Mouse (Mus musculus) midbrain, embryonic 14.5 days (tissue): Measurements from ENCODE around the gene Cysrt1. TPM values are rescaled to one million over a fixed set of nuclear protein-coding genes. Genes with fewer than 3 reads are reported as not detected.

ENCODE experiments used
- ATAC-seq: fragments of 200-750 bp; cut with Nextera tagmentation; 2 replicates; pipeline ENCODE4 v1.8.0; 2017; ENCODE audit warnings: moderate number of reproducible peaks, moderate library complexity; ENCODE audit not compliant: low FRiP score, low TSS enrichment
- DNase-seq: peaks from one replicate; pipeline ENCODE4 v3.0.0-alpha.2; 2015
- H3K27ac ChIP-seq: fragments of 300-500 bp; sonication (generic); replicated peaks from 2 replicates; pipeline ENCODE4 v1.5.1; 2014; ENCODE audit warnings: mild to moderate bottlenecking, low read depth, low read length, moderate library complexity
- H3K27me3 ChIP-seq: fragments of 300-500 bp; sonication (generic); 2 replicates; pipeline ENCODE4 v1.6.1; 2014; ENCODE audit warnings: low read length, control low read depth, mixed read lengths; ENCODE audit not compliant: control insufficient read depth, insufficient read depth
- H3K36me3 ChIP-seq: fragments of 300-500 bp; sonication (generic); 2 replicates; pipeline ENCODE4 v1.6.1; 2014; ENCODE audit warnings: low read length, control low read depth; ENCODE audit not compliant: control insufficient read depth, insufficient read depth
- H3K4me1 ChIP-seq: fragments of 300-500 bp; sonication (generic); 2 replicates; pipeline ENCODE4 v1.6.1; 2014; ENCODE audit warnings: mild to moderate bottlenecking, antibody characterized with exemption, low read length, control low read depth; ENCODE audit not compliant: control insufficient read depth, insufficient read depth
- H3K4me2 ChIP-seq: fragments of 300-500 bp; sonication (generic); 2 replicates; pipeline ENCODE4 v1.6.1; 2014; ENCODE audit warnings: mild to moderate bottlenecking, low read length, moderate library complexity
- H3K4me3 ChIP-seq: fragments of 300-500 bp; sonication (generic); replicated peaks from 2 replicates; pipeline ENCODE4 v1.5.1; 2014; ENCODE audit warnings: low read depth, low read length
- H3K9ac ChIP-seq: fragments of 300-500 bp; sonication (generic); replicated peaks from 2 replicates; pipeline ENCODE4 v1.6.1; 2014; ENCODE audit warnings: mild to moderate bottlenecking, low read length, moderate library complexity
- H3K9me3 ChIP-seq: fragments of 300-500 bp; sonication (generic); 2 replicates; pipeline ENCODE4 v1.6.1; 2016; ENCODE audit warnings: low read length, control low read depth, mixed read lengths; ENCODE audit not compliant: control insufficient read depth
- WGBS: fragments of 180-500 bp; shearing (Covaris S2); extraction: QIAGEN DNeasy Blood & Tissue Kit; methylation state at CpG from one replicate; pipeline ENCODE4 v1.1.7; 2014; 5-methylcytosine and 5-hydroxymethylcytosine counted together
- polyA plus RNA-seq: library from polyadenylated mRNA; unstranded; fragments of >200 nt; fragmentation: Nextera tagmentation; extraction: Ambion mirVana; gene quantifications from 2 replicates; pipeline ENCODE4 v1.2.1, GENCODE M21; 2014

Cysrt1 gene
- polyA plus RNA-seq, 1 experiment from 2014 or later: not detected

DNA sequence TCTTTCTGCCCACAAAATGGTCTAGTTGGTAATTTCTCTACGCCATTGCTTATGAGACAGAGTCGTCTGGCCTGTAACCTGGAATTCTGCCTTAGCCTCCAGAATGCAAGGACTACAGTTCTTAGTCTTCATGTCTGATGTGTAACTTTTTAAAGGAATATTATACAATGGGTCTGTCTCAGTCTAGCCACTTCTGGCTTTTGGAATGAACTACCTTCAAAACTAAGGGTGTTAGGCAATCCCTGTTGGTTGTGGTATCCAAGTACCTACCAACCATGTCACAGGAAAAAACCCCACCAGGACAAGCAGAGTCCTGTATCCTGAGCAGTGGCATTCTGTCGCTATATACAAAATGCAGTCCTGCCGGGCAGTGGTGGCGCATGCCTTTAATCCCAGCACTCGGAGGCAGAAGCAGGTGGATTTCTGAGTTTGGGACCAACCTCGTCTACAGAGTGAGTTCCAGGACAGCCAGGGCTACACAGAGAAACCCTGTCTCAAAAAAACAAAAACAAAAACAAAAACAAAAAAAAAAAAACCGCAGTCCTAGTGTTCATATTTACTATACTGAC lies 16.4 kb downstream of the Cysrt1 start:
- H3K27ac ChIP-seq: peak overlapping the region; percentile 99
- peaks cover 15% of the 10 kb centered on the region for H3K4me1 ChIP-seq
- H3K9ac ChIP-seq: no peak overlapping the region
- H3K4me3 ChIP-seq: no peak overlapping the region; the same call in 1 of the 2 replicates
- H3K4me2 ChIP-seq: peak overlapping the region; percentile 56
- DNase-seq (no peak), ATAC-seq (no peak)
- H3K27me3 ChIP-seq: no peaks in the 10 kb centered on the region
- H3K36me3 ChIP-seq: peaks cover 6% of the 10 kb centered on the region
- 71% methylated on average over 8 of the region's 8 CpGs for WGBS
- H3K9me3 ChIP-seq: no peaks in the 10 kb centered on the region

DNA sequence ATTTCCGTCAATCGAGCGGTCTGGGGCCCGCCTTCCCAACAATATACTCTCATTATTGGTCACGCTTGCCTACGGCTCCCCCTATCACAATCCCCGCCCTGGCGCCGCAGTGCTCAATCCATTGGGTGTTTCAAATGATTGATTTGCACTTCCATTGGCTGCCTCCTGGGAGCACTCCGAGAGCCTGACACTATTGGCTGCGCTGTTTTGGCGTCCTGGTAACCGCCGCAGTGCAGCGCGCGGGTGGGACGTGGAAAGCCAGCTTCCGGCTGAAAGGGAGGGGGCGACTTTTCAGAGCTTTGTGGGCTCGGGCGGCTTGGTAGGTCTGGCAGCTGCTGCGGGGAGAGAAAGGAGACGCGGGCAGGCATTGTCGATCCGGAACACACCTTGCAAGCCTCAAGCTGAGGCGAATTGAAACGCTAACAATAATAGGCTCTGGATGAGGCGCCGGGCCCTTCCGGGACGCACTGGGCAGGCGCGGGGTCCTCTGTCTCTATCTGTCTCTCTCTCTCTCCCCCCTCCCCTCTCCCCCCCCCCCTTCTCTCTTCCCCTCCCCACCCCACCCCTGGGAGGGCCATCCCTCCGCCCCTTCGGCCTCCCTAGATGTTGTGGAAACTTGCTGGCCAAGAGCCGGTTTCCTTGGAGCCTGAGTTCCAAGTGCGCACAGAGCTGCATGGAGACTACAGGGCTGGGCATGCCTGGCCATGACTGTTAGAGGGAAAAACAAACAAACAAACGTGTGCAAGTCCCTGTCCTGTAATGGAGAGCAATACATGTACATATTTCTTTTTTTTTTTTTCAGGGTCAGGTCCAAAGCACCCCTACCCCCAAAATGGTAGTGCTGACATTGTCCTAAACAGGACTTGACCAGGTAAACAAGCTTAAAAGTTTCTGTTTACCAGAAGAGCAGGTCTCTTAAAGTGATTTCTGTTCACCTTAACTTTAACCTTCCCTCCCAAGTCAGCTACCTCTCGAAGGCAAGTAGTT lies 17.2 kb downstream of the Cysrt1 start:
- Histone ChIP-seq H3K36me3 (peaks cover 6% of the 10 kb centered on the region), H3K4me2 (peak overlapping the region; percentile 56), H3K4me1 (peaks cover 15% of the 10 kb centered on the region), H3K9ac (peak overlapping the region; percentile 62), H3K9me3 (no peaks in the 10 kb centered on the region), H3K27ac (peak overlapping the region; percentile 99), H3K4me3 (peak overlapping the region; percentile 84), H3K27me3 (no peaks in the 10 kb centered on the region)
- WGBS: 2% methylated on average over 41 of the region's 41 CpGs
- ATAC-seq (peak; percentile 97), DNase-seq (peak; percentile 100)

DNA sequence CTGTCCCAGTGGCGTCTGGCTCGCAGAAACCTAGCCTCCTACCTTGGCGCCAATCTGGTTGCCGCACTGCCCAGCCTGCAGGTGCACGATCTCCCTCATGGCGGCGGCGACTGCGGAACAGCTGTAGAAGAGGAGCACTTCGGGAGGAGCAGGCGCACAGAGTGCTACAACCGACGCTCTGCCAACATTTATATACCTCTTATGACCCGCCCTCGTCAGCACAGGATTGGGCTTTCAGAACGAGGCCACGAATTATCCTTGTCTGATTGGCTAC lies 17.8 kb downstream of the Cysrt1 start, which contains the start of gene Tubb4b:
TSS of gene Tubb4b (minus strand) at position 211 of the 274 bp plus-strand sequence.
- H3K27me3 ChIP-seq: no peaks in the 10 kb centered on the region
- no peaks in the 10 kb centered on the region for H3K9me3 ChIP-seq
- ATAC-seq (no peak), DNase-seq (no peak)
- H3K4me2 ChIP-seq: peak within 1 kb of the TSS; percentile 90
- peak within 1 kb of the TSS; percentile 99 for H3K27ac ChIP-seq
- H3K4me1 ChIP-seq: peaks cover 15% of the 10 kb centered on the region
- WGBS: 0% methylated on average over 17 of the region's 17 CpGs
- H3K9ac ChIP-seq: peak within 1 kb of the TSS; percentile 80
- peak within 1 kb of the TSS; percentile 84 for H3K4me3 ChIP-seq
- peaks cover 6% of the 10 kb centered on the region for H3K36me3 ChIP-seq

DNA sequence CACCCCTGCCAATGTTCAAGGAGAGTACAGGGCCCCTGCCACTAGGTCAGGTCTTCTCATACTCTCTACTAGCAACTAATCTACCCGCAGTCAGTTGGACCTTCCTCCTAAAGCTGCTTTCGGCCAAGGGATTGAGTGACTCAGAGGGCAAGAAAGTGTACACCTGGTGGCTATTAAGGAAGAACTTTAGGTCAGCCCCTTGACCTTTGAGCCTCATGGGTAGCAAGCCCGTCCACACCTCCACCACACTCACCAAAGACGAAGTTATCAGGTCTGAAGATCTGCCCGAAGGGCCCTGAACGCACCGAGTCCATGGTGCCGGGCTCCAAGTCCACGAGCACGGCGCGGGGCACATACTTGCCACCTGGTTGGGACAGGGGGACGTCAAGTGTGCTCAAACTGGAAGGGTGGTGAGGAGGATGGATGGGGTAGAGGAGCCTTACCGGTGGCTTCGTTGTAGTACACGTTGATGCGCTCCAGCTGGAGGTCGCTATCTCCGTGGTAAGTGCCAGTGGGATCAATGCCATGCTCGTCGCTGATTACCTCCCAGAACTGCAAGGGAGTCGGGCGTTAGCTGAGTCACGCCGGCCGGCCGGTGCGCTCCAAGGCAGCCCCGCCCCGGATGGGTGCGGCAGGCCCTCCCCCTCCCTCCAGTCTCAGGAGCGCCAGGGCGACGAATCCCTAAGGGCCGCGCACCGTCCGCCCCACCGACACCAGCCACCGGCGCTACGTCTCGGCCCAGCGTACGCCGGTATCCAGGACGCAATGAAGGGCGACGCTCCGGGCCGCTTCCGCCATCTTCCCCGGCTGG lies 18.4 kb downstream of the Cysrt1 start:
- Histone ChIP-seq H3K36me3 (peaks cover 6% of the 10 kb centered on the region), H3K9ac (peak overlapping the region; percentile 80), H3K4me1 (peaks cover 15% of the 10 kb centered on the region), H3K27me3 (no peaks in the 10 kb centered on the region), H3K4me3 (peak overlapping the region; percentile 84), H3K4me2 (peak overlapping the region; percentile 90), H3K27ac (peak overlapping the region; percentile 89), H3K9me3 (no peaks in the 10 kb centered on the region)
- WGBS: 2% methylated on average over 52 of the region's 53 CpGs
- no peak for DNase-seq
- peak; percentile 22 for ATAC-seq

GRCm38 (mm10) chr2:25221331-25221772 lies 20.9 kb downstream of the Cysrt1 start:
- Histone ChIP-seq H3K4me3 (no peak overlapping the region), H3K4me2 (no peak overlapping the region), H3K36me3 (peaks cover 6% of the 10 kb centered on the region), H3K27ac (no peak overlapping the region), H3K4me1 (peaks cover 15% of the 10 kb centered on the region), H3K9me3 (no peaks in the 10 kb centered on the region), H3K27me3 (no peaks in the 10 kb centered on the region), H3K9ac (no peak overlapping the region)
- ATAC-seq (no peak), DNase-seq (no peak)
- WGBS: 74% methylated on average over 5 of the region's 5 CpGs

DNA sequence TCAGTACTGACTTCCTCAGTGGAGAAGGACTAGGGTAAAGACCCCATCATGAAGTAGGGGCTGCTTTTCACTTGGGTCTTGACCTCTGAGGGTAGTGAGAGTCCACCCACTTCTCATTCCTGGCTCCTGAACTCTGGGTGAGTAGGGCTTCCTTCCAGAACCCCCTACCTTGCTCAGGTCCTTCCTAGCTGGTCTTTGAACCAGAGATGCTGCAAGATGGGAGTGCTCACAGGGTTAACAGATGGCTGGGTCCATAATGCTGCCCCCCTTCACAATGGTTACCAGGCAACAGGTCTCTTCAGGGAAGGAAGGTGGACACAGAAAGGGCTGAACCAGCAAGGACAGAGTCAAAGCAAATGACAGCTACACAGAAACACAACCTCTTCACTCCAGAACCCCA lies 23.8 kb downstream of the Cysrt1 start, which contains the start of gene Fam166a:
TSS of gene Fam166a (plus strand) at position 301 of the 400 bp plus-strand sequence.
- DNase-seq: no peak
- Histone ChIP-seq H3K4me3 (no peak within 1 kb of the TSS), H3K4me1 (peaks cover 3% of the 10 kb centered on the region), H3K27me3 (no peaks in the 10 kb centered on the region), H3K9me3 (no peaks in the 10 kb centered on the region), H3K27ac (no peak within 1 kb of the TSS), H3K36me3 (peaks cover 6% of the 10 kb centered on the region), H3K9ac (no peak within 1 kb of the TSS), H3K4me2 (no peak within 1 kb of the TSS)
- ATAC-seq: no peak

DNA sequence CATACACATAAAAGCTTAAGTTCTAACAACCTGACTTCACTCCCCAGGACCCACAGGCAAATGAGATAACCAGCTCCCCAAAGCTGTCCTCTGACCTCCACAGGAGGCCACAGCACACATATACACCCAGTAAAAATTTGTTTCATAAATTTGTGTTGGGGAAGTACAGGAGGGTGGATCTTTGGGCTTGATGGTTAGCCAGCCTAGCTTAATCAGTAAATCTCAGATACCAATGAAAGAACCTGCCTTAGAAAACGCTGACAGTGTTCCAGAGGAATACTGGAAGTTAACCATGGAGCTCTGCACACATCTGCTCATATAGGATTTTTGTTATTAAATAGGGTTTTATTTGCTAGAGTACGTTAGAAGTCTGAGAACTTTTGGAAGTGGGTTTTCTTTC lies 24.6 kb downstream of the Cysrt1 start:
- no peak for ATAC-seq
- H3K9ac ChIP-seq: no peak overlapping the region
- no peaks in the 10 kb centered on the region for H3K4me1 ChIP-seq
- no peak overlapping the region for H3K4me2 ChIP-seq
- 60% methylated on average over 2 of the region's 2 CpGs for WGBS
- no peaks in the 10 kb centered on the region for H3K9me3 ChIP-seq
- H3K36me3 ChIP-seq: peaks cover 6% of the 10 kb centered on the region
- H3K27ac ChIP-seq: no peak overlapping the region
- H3K27me3 ChIP-seq: no peaks in the 10 kb centered on the region
- no peak for DNase-seq
- no peak overlapping the region for H3K4me3 ChIP-seq

GRCm38 (mm10) chr2:25214444-25214843 lies 27.8 kb downstream of the Cysrt1 start, which contains the start of gene Stpg3:
Gene Stpg3 (minus strand): TSS chr2:25214637.
- 52% methylated on average over 3 of the region's 3 CpGs for WGBS
- Histone ChIP-seq H3K4me1 (peaks cover 10% of the 10 kb centered on the region), H3K27ac (no peak within 1 kb of the TSS), H3K9ac (no peak within 1 kb of the TSS), H3K27me3 (no peaks in the 10 kb centered on the region), H3K4me3 (no peak within 1 kb of the TSS), H3K36me3 (no peaks in the 10 kb centered on the region), H3K4me2 (no peak within 1 kb of the TSS), H3K9me3 (no peaks in the 10 kb centered on the region)
- no peak for DNase-seq
- ATAC-seq: no peak
